Mouse (Mus musculus) T-helper 2 cell (primary cell): ENCODE results near the gene Dpf1.

Experiments
- in situ Hi-C: fragments of 300-600 bp; cut with MboI, MseI; formaldehyde crosslinking; loops from one replicate; pipeline ENCODE4 v1.15.1; 2025; ENCODE audit warnings: high pct_unique_total_duplicates

Dpf1 gene

DNA sequence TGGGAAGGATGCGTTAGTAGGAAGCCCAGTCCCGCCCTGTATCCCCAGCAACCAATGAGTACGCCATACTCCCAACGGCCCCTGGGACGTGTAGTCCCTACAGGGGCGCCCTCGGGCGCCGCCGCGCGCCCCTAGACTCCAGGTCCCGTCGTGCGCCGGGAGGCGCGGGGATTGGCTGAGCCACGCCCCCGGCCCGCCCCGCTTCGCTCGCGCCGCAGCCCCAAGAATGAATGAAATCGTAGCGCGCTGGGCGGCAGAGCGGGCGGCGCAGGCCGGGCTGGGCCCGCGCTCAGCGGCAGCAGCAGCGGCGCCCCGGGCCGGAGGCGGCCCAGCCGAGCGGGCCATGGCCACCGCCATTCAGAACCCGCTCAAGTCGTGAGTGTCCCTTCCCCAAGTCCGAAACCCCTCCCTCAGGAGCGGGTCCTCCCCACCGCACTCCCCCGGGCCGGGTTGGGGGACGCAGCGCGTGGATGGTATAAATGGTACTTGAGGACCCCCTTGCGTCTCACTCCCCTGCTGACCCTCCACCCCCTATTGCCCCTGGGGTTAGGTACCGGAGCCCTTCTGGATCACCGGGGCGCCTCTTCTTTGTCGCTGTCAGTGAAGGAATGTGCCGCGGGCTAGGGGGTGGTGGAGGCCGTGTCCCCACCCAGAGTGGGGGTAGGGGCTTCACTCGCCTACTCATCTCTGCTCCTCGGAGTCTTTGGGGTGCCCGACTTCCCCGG lies at the start of gene Dpf1:
Dpf1 (plus strand) TSS at position 214 of the 725 bp plus-strand sequence.
- in situ Hi-C loops, result no loop called here

DNA sequence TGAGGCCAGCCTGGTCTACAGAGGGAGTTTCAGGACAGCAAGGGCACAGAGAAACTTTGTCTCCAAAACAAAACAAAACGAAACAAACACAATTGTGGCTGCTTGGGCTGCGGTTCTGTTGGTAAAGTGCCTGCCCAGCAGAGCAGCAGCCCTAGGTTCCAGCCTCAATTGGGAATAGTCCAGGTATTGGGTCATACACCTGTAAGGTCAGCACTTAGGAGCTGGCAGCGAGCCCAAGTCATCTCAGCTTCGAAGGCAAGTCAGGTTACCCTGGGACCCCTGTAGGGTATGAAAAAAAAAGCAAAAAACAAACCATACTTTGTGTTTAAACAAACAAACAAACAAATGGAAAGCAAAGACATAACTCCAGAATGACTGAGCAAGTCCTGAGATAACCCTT lies 47.9 kb upstream of the Dpf1 start:
- in situ Hi-C loops, result no loop called here

DNA sequence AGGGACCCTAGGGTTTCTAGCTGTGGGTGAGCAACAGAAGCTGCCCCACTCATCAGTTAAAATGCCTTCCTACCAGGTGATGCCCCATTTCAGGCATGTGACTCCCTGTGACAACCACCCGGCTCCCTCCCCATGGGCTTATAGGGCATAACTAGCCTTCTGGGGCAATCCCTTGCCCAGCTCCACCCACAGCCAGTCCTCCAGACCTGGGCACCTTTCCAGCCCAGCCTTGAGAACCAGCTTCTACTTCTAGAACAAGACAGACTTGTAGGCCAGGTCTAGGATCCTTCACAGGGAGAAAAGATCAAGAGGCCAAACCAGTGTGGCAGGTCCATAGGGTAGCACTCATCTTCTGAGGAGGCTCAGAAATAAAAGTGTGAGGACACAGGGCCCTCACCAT lies 46.4 kb upstream of the Dpf1 start:
- in situ Hi-C loops, result no loop called here

DNA sequence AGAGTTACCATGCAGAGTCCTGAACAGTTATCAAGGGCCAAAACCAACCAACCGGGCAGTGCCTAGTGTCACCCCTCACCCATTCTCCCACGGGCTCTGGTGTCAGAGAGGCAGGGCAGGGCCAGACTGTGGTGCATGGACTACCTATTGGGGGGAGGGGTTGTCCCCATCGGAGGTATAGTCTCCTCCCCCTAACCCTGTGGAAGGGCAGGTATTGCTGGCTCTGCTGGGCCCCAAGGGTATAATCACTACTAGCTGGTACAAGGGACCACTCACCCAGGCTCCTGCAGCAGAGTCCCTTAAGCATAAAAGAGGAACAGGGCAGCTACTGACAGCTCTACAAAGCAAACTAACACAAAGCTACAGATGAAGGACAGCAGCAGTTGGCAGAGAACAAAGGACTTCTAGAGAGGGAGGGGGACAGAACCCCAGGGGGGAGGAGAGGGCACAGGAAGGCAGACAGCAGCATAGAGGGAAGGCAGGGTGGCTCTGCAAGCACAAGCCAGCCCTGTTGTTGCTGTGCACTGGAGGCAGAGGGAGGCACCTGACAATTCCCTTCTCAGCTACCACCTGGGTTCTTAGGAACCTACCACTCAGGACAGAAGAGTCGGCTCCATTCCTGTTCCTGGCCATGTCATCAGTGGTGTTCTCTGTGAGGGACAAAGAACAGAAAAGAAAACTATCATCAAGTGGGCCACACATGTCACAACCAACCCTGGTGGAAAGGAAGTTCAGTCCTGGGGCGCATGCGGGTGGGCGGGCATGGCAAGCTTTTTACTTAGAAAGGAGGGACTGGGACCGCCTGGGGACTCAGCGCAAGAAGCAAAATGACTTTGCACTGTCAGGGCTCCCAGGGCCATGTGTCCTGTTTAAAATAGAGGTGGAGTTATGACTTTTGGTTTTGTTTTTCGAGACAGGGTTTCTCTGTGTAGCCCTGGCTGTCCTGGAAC lies 43.7 kb upstream of the Dpf1 start:
- in situ Hi-C loops, result no loop called here

DNA sequence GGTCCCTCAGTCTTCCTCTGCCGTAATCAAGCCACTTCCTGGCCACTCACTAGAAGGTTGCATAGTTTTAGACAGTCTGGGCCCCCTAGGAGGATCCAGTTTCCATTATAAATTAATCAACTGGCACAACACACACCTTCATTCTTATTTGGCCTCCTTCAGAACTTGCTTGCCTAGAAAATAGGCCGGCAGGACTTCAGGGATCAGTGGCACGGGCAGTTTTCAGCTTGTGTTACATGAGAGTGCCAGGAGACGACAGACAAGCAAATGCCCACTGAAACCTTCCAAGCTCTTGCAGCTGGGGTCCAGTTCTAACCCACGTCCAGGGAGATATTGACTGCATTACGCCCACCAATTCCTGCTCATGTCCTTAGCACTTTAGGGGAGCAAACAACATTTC lies 41.6 kb upstream of the Dpf1 start:
- in situ Hi-C loops, result no loop called here

DNA sequence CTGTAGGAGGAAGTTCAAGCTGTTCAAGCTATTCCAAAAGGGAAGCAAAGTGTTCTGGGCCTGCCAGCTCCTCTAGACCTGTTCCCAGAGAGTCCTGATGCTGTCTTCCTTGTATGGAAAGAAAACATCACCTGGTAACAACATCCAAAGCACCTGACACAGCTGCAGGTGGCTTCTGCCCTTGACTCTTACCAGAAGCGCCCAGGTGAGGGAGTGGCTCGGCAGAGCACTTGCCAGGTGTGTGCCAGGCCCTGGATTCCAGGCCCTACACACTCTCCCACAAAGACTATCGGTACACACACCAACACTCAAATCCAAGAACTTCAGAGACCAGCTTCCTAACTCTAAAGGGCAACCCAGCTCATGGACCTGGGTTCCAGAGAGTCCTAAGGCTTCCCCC lies 39.9 kb upstream of the Dpf1 start:
- in situ Hi-C loops, result no loop called here

DNA sequence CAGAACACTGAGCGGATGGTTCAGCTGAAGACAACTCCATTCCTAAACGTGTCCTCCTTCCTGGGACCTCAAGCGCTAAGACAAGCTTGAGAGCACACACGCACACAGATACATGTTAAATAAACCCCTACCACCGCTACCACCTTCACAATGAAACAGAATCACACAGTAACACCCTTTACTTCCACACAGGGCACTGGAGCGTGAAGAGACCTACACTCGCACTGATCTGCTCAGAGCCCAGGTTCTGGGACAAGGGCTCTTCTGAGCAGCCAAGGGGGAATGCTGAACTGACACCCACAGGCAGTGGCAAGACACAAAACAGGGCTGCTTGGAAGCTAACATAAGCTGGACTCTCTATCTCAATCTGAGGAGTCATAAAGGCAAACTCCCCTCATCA lies 38.1 kb upstream of the Dpf1 start:
- in situ Hi-C loops, result no loop called here

DNA sequence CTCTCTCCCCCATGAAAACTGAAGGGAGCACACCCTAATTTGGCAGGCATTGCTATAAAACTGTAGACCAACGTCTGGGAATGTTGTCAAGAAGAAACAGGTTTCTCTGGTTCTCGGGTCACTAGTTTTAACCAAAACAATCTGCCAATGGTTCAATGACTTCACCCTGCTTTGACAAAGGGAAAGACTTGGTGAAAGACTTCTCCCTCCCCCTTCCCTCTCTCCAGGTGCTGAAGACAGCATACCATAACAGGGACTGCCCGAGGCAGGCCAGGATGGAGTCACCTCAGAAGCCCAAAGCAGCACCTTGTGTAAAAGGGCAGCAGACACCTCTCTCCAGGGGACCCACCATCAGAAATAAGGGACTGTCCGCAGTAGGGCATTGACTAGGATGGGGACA lies 36.8 kb upstream of the Dpf1 start:
- in situ Hi-C loops, result no loop called here

DNA sequence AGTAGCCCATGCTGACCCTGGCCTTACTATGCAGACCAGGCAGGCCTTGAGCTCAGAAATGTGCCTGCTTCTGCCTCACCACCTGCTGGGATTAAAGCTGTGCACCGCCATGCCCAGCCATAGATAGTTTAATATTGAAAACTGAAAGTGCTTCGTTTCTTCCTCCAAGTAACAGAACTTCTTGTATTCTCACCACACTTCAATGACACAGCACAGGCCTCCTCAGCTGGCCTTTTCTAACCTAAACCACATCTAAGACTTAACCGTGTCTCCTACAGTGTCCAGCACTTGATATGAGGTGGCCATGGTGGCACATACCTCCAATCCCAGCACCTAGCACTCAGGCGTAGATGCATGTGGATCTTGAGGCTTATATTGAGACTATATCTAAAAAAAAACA lies 33.3 kb upstream of the Dpf1 start:
- in situ Hi-C loops, result no loop called here

DNA sequence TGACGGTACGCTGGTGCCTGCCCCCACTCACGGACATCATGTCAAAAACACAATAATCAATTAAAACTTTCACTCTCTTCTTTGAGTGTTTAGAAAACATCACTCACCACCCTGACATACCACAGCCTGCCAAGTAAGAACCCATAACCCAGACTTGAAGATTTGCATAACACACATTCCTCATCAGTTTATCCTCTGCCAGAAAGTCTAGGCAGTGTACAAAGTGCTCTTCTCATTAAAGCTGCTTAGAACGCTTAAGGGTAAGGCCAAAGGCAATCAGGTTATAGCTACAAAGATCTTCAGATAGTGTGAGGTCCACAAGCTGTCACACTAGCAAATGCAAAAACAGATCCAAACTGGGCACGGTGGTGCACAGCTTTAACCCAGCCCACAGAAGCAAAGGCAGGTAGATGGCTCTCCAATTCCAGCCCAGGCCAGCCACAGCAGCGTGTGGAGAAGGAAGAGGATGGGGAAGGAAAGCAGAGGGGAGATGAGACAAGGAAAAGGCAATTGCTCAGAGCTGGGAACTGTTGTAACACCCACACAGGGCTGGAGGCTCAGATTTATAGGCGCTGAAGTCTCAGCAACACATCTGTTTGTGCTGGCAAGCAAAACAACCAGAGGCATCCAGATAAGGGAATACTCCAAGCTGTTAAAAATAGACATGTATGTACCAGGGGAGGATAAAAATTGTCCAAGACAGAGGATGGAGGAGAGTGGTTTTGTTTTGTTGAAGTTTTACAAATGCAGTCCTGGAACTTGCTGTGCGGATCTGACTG lies 31.9 kb upstream of the Dpf1 start:
- in situ Hi-C loops, result no loop called here

DNA sequence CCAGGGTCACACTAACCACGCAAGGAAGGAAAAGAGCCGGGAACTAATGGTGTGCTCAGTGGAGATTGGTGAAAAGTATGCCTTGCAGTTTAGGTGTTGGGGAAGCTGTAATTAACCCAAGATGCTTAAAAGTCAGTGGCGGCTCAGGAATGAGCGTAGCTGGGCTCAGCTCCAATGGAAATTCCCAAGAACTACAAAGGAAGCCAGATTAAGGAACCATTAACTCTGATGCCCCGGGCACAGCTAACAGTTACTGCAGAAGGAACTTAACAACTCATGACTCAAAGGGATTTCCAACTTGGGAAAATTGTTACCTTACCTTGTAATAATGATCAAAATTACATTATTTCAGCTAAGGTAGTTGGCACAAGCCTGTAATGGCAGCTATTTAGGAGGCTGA lies 27.0 kb upstream of the Dpf1 start:
- in situ Hi-C loops, result no loop called here

DNA sequence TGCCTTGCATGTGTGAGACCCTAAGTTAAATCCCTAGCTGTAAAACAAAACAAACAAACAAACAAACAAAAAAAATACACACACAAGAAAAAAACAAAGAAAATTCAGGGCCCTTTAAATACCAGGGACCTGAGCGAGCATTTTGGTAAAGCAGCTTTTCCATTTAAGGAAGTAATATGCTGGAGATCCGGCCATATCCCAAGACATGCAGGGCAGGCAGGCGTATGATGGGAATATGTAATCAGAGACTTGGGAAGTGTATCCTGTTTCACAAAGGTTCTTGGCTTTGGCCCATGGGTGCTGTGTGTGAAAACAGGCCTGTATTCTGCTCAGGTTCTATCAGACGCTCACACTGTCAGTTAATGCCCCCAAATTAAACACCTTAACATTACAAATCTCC lies 26.2 kb upstream of the Dpf1 start:
- in situ Hi-C loops, result no loop called here

DNA sequence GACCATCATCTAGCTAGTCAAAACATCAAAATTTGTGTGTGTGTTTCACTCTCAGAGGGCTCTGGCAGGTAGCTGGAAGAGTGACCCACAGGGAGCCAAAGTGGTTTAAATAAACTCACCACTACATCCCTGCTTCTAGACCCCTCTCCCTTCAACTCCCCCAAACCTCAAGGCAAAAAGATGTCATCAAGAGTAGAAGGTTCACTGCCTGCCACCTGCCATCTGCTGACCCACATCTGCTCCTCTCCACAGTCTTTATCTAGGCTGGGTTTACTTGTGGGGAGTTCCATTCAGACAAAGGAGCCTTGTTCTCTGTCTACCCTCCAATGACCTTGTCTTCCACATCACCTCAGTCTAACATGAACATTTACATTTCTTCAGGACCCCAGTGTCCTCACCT lies 24.5 kb upstream of the Dpf1 start:
- in situ Hi-C loops, result no loop called here

DNA sequence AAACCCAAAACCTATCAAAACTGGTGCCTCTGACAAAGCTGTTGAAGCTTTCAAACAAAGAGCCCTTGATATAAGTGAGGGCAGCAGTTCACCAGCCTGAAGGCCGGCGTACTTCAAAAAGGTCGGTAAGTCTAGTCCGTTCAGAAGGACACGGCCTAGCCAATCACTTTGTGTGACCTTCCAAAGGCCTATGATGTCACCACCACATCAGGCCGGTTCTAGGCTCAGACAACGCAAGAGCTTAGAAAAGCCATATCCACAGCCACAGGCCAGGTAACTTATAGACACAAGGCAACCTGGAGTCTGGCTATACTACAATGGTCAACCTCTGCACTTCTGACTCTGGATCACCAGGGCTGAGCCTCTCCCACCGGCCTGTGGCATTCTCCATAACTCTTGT lies 23.8 kb upstream of the Dpf1 start:
- in situ Hi-C loops, result no loop called here

DNA sequence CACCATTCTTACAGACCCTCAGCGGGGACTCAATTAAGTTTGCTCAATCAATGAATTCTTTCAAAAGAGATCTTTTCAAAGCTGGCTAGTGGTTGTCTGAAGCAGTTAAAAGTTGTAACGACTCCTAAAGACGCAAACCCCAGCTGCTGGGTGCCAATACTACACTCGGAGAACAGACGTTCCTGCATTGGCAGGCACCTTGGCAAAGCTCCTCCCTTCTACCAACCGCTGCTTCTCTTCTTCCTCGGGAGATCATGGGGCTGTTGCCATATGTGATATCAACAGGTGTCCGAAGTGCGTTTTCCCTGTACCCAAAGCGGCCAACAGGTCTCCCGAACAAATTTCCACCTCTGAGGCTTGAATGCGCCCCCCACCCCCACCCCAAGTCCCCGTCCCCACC lies 22.9 kb upstream of the Dpf1 start:
- in situ Hi-C loops, result no loop called here

DNA sequence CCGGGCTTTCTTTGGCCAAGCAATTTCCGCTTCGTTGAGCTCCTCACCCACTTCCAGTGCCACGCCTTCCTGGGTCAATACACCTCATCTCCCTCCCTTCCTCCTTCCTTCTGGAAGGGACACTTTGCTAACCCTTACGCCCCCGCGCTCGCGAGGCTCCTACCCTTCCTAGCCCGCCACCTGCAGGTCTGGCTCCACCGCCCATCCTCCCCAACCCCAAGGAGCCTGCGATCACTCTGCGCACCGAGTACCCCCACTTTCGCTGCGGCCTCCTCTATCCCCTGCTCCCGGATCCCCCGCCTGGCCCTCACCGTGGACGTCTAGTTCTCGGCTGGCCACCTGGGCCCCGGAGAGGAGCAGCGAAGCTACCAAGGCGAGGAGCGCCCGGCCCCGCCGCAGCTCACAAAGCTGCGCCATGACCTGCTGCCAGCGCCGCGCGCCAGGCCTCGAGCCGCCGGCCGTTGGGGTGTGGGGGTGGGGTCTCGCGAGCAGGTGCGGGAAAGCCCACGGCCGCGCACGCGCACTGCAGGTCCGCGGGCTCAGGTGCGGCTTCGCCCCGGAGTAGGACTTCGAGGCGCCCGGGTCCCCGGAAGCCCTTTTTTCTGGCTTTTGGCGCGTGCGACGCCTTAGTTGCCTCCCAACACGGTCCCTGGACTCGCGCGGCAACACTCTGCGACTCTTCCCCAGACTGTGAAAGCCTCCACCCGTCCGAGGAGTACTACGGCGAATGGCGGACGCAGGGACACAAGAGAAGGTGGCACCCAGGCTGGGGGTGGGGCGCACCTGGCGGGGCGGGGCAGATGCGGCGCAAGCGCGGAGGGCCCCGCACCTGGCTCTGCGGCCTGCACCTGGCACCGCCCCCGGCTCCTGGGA lies 22.3 kb upstream of the Dpf1 start, which contains the start of gene Spint2:
Spint2 (minus strand) TSS at position 712 of the 873 bp plus-strand sequence.
- in situ Hi-C loops, result no loop called here

DNA sequence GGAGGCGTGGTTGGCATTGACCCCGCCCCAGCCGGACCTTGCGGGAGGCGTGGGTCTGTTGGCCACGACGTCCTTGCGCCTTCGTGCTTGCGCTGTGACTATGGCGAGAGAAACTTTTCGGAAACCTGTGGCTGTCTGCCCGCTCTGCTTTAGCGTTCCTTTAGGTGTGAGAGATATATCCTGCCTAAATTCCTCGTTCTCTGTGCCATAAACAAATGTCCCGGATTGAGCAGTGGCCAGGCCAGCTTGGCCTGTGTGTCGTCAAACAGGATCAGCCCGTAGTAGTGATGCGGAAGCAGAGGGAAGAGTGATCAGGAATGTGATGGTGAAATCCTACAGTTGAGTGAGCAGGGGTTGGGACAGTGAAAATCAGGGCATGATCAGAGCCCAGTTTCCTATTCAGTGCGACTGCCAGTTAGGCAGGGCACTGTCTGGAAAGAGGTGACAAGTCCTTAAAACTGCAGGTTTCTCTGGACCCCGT lies 21.6 kb upstream of the Dpf1 start:
- in situ Hi-C loops, result no loop called here

DNA sequence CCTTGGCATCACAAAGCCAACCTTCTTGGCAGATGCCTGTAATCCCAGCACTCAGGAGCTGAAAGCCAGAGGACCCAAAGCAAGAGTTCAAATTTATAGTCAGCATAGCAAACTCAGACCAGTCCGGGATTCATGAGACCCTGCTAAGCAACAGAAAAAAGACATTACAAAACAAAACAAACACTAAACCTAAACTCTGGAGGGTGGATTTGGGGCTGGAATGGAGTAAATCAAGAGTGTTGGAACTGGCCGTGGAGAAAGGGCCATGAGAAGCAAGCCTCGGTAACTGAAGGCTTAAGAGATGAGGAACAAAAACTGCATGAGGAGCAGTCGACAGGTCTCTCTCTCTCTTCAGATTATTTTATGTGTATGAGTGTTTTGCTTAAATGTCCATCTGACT lies 19.9 kb upstream of the Dpf1 start:
- in situ Hi-C loops, result no loop called here

DNA sequence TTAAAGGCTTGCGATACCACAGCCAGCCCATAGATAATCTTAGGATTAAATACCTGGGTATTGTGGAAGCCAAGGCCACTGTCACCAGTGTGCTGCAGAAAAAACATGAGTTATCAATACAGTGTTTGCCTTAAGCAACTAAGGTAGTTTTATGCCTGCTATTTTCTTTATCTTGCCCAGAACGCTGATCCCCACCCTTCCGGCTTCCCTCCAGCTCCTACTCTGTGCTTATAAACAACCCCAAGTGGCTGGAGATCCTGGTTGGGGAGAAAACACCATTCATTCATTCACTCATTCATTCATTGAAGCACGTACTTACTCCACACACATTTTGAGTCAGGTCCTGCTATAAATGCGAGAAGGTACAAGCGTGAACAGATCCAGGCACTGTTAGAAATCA lies 19.2 kb upstream of the Dpf1 start:
- in situ Hi-C loops, result no loop called here

DNA sequence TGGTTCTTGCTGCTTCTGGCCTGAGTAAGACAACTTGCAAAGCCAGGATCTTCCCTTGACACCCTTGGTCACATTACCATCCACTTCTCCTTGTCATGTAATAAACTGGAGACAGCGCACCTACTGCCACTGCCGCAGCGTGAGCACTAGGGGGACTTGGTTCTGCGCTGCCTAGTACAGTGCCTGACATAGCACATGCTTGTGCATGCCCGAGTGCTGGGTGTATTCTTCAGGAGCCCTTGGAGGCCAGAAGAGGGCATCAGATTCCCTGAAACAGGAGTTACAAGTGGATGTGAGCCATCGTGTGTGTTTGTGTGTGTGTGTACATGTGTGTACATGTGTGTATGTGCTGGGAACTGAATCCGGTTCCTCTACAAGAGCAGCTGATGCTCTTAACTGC lies 16.3 kb upstream of the Dpf1 start:
- in situ Hi-C loops, result no loop called here

DNA sequence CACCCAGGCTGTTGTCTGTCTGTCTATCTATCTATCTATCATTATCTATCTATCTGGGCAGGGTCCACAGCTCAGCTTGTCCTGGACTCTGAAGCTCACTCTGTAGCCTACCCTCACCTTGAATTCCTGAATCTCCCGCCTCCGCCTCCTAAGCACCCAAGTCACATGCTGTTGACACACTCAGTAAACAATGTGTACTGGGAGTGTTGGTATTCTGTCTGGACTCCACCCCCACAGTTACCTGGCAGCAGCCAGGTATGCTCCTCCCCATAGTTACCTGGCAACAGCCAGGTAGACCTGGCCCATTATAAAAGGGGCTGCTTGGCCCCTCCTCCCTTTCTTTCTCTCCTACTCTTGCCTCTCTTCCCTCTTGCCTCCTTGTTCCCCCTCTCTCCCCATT lies 15.7 kb upstream of the Dpf1 start:
- in situ Hi-C loops, result no loop called here
